Mouse (Mus musculus) embryonic facial prominence, embryonic 11.5 days (tissue): ENCODE data around the gene Orc5. TPM values are rescaled to one million over a fixed set of nuclear protein-coding genes. Genes with fewer than 3 reads are reported as not detected.

Source experiments
- ATAC-seq: fragments of 200-750 bp; cut with Nextera tagmentation; replicated peaks from 2 replicates; pipeline ENCODE4 v1.8.0; 2017; ENCODE audit warnings: low read depth; ENCODE audit not compliant: insufficient number of reproducible peaks, low FRiP score, low TSS enrichment
- DNase-seq: peaks from one replicate; pipeline ENCODE4 v3.0.0-alpha.2; 2015; ENCODE audit warnings: low spot score
- H3K27ac ChIP-seq: fragments of 300-500 bp; sonication (generic); replicated peaks from 2 replicates; pipeline ENCODE4 v1.5.1; 2014; ENCODE audit warnings: mild to moderate bottlenecking, low read depth, low read length, control low read depth
- H3K27me3 ChIP-seq: fragments of 300-500 bp; sonication (generic); 2 replicates; pipeline ENCODE4 v1.6.1; 2014; ENCODE audit warnings: mild to moderate bottlenecking, low read length, moderate library complexity, mixed read lengths; ENCODE audit not compliant: control insufficient read depth, insufficient read depth
- H3K36me3 ChIP-seq: fragments of 300-500 bp; sonication (generic); replicated peaks from 2 replicates; pipeline ENCODE4 v1.6.1; 2014; ENCODE audit warnings: low read depth, mild to moderate bottlenecking, low read length, moderate library complexity, mixed read lengths; ENCODE audit not compliant: control insufficient read depth, insufficient read depth
- H3K4me1 ChIP-seq: fragments of 300-500 bp; sonication (generic); 2 replicates; pipeline ENCODE4 v1.6.1; 2014; ENCODE audit warnings: low read length, mixed read lengths; ENCODE audit not compliant: control insufficient read depth, insufficient read depth
- H3K4me2 ChIP-seq: fragments of 300-500 bp; sonication (generic); 2 replicates; pipeline ENCODE4 v1.6.1; 2014; ENCODE audit warnings: low read depth, mild to moderate bottlenecking, control low read depth, low read length, moderate library complexity
- H3K4me3 ChIP-seq: fragments of 300-500 bp; sonication (generic); 2 replicates; pipeline ENCODE4 v1.5.1; 2014; ENCODE audit warnings: low read depth, low read length, control low read depth
- H3K9ac ChIP-seq: fragments of 300-500 bp; sonication (generic); replicated peaks from 2 replicates; pipeline ENCODE4 v1.6.1; 2014; ENCODE audit warnings: mild to moderate bottlenecking, control low read depth, low read length
- H3K9me3 ChIP-seq: fragments of 300-500 bp; sonication (generic); replicated peaks from 2 replicates; pipeline ENCODE4 v1.6.1; 2016; ENCODE audit warnings: mild to moderate bottlenecking, low read length, inconsistent platforms, mixed read lengths; ENCODE audit not compliant: control insufficient read depth
- WGBS: fragments of 180-500 bp; shearing (Covaris S2); extraction: QIAGEN DNeasy Blood & Tissue Kit; methylation state at CpG from one replicate; pipeline ENCODE4 v1.1.7; 2014; 5-methylcytosine and 5-hydroxymethylcytosine counted together
- polyA plus RNA-seq: library from polyadenylated mRNA; unstranded; fragments of >200 nt; fragmentation: Nextera tagmentation; extraction: Ambion mirVana; gene quantifications from 2 replicates; pipeline ENCODE4 v1.2.1, GENCODE M21; 2014

Orc5 gene
- polyA plus RNA-seq, 1 experiment from 2014 or later, result 59.9 TPM

GRCm38 (mm10) chr5:22573696-22574095, 23.5 kb upstream of the Orc5 start:
- no peak overlapping the region for H3K27ac ChIP-seq
- ATAC-seq (no peak), DNase-seq (no peak)
- no peak overlapping the region for H3K9ac ChIP-seq
- H3K9me3 ChIP-seq, result no peaks in the 10 kb centered on the region
- WGBS, result 49% methylated on average over 2 of the region's 2 CpGs
- no peaks in the 10 kb centered on the region for H3K27me3 ChIP-seq
- H3K4me2 ChIP-seq, result no peak overlapping the region
- no peak overlapping the region for H3K4me3 ChIP-seq
- H3K4me1 ChIP-seq, result no peaks in the 10 kb centered on the region
- no peaks in the 10 kb centered on the region for H3K36me3 ChIP-seq

- DNase-seq, result no peak
- Histone ChIP-seq H3K4me3 (no peak overlapping the region), H3K4me2 (no peak overlapping the region), H3K27me3 (no peaks in the 10 kb centered on the region), H3K9me3 (no peaks in the 10 kb centered on the region), H3K9ac (no peak overlapping the region), H3K36me3 (no peaks in the 10 kb centered on the region), H3K4me1 (no peaks in the 10 kb centered on the region), H3K27ac (no peak overlapping the region)
- WGBS, result 95% methylated on average over 6 of the region's 6 CpGs
- no peak for ATAC-seq
Observed at GRCm38 (mm10) chr5:22572881-22573280, 22.7 kb upstream of the Orc5 start.

- no peak for DNase-seq
- ATAC-seq, result no peak
- WGBS, result 85% methylated on average over 3 of the region's 3 CpGs
- Histone ChIP-seq H3K4me3 (no peak overlapping the region), H3K9ac (no peak overlapping the region), H3K9me3 (no peaks in the 10 kb centered on the region), H3K4me2 (no peak overlapping the region), H3K27me3 (no peaks in the 10 kb centered on the region), H3K4me1 (no peaks in the 10 kb centered on the region), H3K27ac (no peak overlapping the region), H3K36me3 (no peaks in the 10 kb centered on the region)
Observed at GRCm38 (mm10) chr5:22572456-22572855, 22.2 kb upstream of the Orc5 start.

- no peaks in the 10 kb centered on the region for H3K27me3 ChIP-seq
- no peak overlapping the region for H3K4me2 ChIP-seq
- no peaks in the 10 kb centered on the region for H3K36me3 ChIP-seq
- H3K9ac ChIP-seq, result no peak overlapping the region
- no peak for ATAC-seq
- 81% methylated on average over 2 of the region's 2 CpGs for WGBS
- H3K4me3 ChIP-seq, result no peak overlapping the region
- no peak for DNase-seq
- no peaks in the 10 kb centered on the region for H3K9me3 ChIP-seq
- no peaks in the 10 kb centered on the region for H3K4me1 ChIP-seq
- no peak overlapping the region for H3K27ac ChIP-seq
Observed at GRCm38 (mm10) chr5:22565708-22566107, 15.5 kb upstream of the Orc5 start.

- DNase-seq (no peak), ATAC-seq (no peak)
- H3K36me3 ChIP-seq, result no peaks in the 10 kb centered on the region
- H3K9me3 ChIP-seq, result no peaks in the 10 kb centered on the region
- H3K4me3 ChIP-seq, result no peak overlapping the region
- H3K4me1 ChIP-seq, result no peaks in the 10 kb centered on the region
- H3K4me2 ChIP-seq, result no peak overlapping the region
- no peak overlapping the region for H3K9ac ChIP-seq
- no peaks in the 10 kb centered on the region for H3K27me3 ChIP-seq
- H3K27ac ChIP-seq, result no peak overlapping the region
- 70% methylated on average over 2 of the region's 2 CpGs for WGBS
Observed at GRCm38 (mm10) chr5:22559801-22560200, 9.6 kb upstream of the Orc5 start.

- no peak overlapping the region for H3K4me3 ChIP-seq
- no peak for DNase-seq
- no peaks in the 10 kb centered on the region for H3K27me3 ChIP-seq
- no peak for ATAC-seq
- H3K9me3 ChIP-seq, result no peaks in the 10 kb centered on the region
- no peak overlapping the region for H3K4me2 ChIP-seq
- H3K4me1 ChIP-seq, result no peaks in the 10 kb centered on the region
- H3K27ac ChIP-seq, result no peak overlapping the region
- 89% methylated on average over 4 of the region's 4 CpGs for WGBS
- no peak overlapping the region for H3K9ac ChIP-seq
- H3K36me3 ChIP-seq, result no peaks in the 10 kb centered on the region
Observed at GRCm38 (mm10) chr5:22557491-22558113, 7.4 kb upstream of the Orc5 start.

- WGBS, result 87% methylated on average over 4 of the region's 4 CpGs
- Histone ChIP-seq H3K9ac (no peak overlapping the region), H3K4me1 (no peaks in the 10 kb centered on the region), H3K4me2 (no peak overlapping the region), H3K9me3 (no peaks in the 10 kb centered on the region), H3K36me3 (no peaks in the 10 kb centered on the region), H3K4me3 (no peak overlapping the region), H3K27ac (no peak overlapping the region), H3K27me3 (no peaks in the 10 kb centered on the region)
- no peak for ATAC-seq
- DNase-seq, result no peak
Observed at GRCm38 (mm10) chr5:22556713-22557112, 6.5 kb upstream of the Orc5 start.

GRCm38 (mm10) chr5:22552233-22552765, 2.1 kb upstream of the Orc5 start:
- no peaks in the 10 kb centered on the region for H3K36me3 ChIP-seq
- no peak for ATAC-seq
- no peak overlapping the region for H3K4me3 ChIP-seq
- no peak for DNase-seq
- WGBS, result 95% methylated on average over 14 of the region's 14 CpGs
- H3K4me1 ChIP-seq, result no peaks in the 10 kb centered on the region
- H3K4me2 ChIP-seq, result no peak overlapping the region
- no peaks in the 10 kb centered on the region for H3K9me3 ChIP-seq
- H3K27ac ChIP-seq, result no peak overlapping the region
- no peaks in the 10 kb centered on the region for H3K27me3 ChIP-seq
- H3K9ac ChIP-seq, result no peak overlapping the region
